Mouse (Mus musculus): ENCODE data around the gene Rcsd1. TPM values are rescaled to one million over a fixed set of nuclear protein-coding genes. Genes with fewer than 3 reads are reported as not detected.

Gene Rcsd1
- polyA plus RNA-seq, 1 experiment from 2014 or later = 12.8 TPM

- no peak overlapping the region for H3K27ac ChIP-seq (ENCODE audit: low read length)
- no peak overlapping the region for H3K9ac ChIP-seq (ENCODE audit: low read depth, low read length)
- H3K36me3 ChIP-seq (ENCODE audit: control insufficient read depth, insufficient read depth) = no peaks in the 10 kb centered on the region
- WGBS (ENCODE audit: insufficient replicate concordance) = 74% methylated on average over 5 of the region's 5 CpGs
- H3K27me3 ChIP-seq (ENCODE audit: control insufficient read depth, insufficient read depth, low read depth, low read length) = no peaks in the 10 kb centered on the region
- ATAC-seq (ENCODE audit: low read depth) = no peak
- no peak overlapping the region for H3K4me3 ChIP-seq (ENCODE audit: low read depth, low read length)
- no peak overlapping the region for H3K4me2 ChIP-seq (ENCODE audit: low read depth, low read length)
- no peaks in the 10 kb centered on the region for H3K9me3 ChIP-seq (replicated peaks; ENCODE audit: control insufficient read depth, low read length)
- H3K4me1 ChIP-seq (ENCODE audit: control insufficient read depth, low read depth, low read length) = no peaks in the 10 kb centered on the region
These were observed 43.8 kb downstream of the Rcsd1 start for GRCm38 (mm10) chr1:165665758-165666157.

GRCm38 (mm10) chr1:165663277-165663676 is 46.3 kb downstream of the Rcsd1 start:
- WGBS (ENCODE audit: insufficient replicate concordance) = 67% methylated on average over 16 of the region's 16 CpGs
- Histone ChIP-seq H3K4me2 (ENCODE audit: low read depth, low read length) (no peak overlapping the region), H3K27ac (ENCODE audit: low read length) (no peak overlapping the region), H3K9ac (ENCODE audit: low read depth, low read length) (no peak overlapping the region), H3K4me3 (ENCODE audit: low read depth, low read length) (no peak overlapping the region), H3K4me1 (ENCODE audit: control insufficient read depth, low read depth, low read length) (no peaks in the 10 kb centered on the region), H3K27me3 (ENCODE audit: control insufficient read depth, insufficient read depth, low read depth, low read length) (no peaks in the 10 kb centered on the region), H3K36me3 (ENCODE audit: control insufficient read depth, insufficient read depth) (no peaks in the 10 kb centered on the region), H3K9me3 (replicated peaks; ENCODE audit: control insufficient read depth, low read length) (no peaks in the 10 kb centered on the region)
- no peak for ATAC-seq (ENCODE audit: low read depth)

GRCm38 (mm10) chr1:165662426-165663192 is 46.9 kb downstream of the Rcsd1 start:
- H3K27ac ChIP-seq (ENCODE audit: low read length) = no peak overlapping the region
- no peaks in the 10 kb centered on the region for H3K27me3 ChIP-seq (ENCODE audit: control insufficient read depth, insufficient read depth, low read depth, low read length)
- no peak overlapping the region for H3K4me2 ChIP-seq (ENCODE audit: low read depth, low read length)
- H3K9me3 ChIP-seq (replicated peaks; ENCODE audit: control insufficient read depth, low read length) = no peaks in the 10 kb centered on the region
- WGBS (ENCODE audit: insufficient replicate concordance) = 65% methylated on average over 15 of the region's 15 CpGs
- H3K36me3 ChIP-seq (ENCODE audit: control insufficient read depth, insufficient read depth) = no peaks in the 10 kb centered on the region; the same call in 1 of the 2 replicates
- no peaks in the 10 kb centered on the region for H3K4me1 ChIP-seq (ENCODE audit: control insufficient read depth, low read depth, low read length)
- H3K9ac ChIP-seq (ENCODE audit: low read depth, low read length) = no peak overlapping the region
- ATAC-seq (ENCODE audit: low read depth) = no peak
- no peak overlapping the region for H3K4me3 ChIP-seq (ENCODE audit: low read depth, low read length)

- H3K4me1 ChIP-seq (ENCODE audit: control insufficient read depth, low read depth, low read length) = no peaks in the 10 kb centered on the region
- H3K9ac ChIP-seq (ENCODE audit: low read depth, low read length) = no peak overlapping the region
- no peak; the same call in 1 of the 2 replicates for ATAC-seq (ENCODE audit: low read depth)
- H3K4me3 ChIP-seq (ENCODE audit: low read depth, low read length) = no peak overlapping the region
- no peaks in the 10 kb centered on the region for H3K27me3 ChIP-seq (ENCODE audit: control insufficient read depth, insufficient read depth, low read depth, low read length)
- H3K9me3 ChIP-seq (replicated peaks; ENCODE audit: control insufficient read depth, low read length) = no peaks in the 10 kb centered on the region
- no peaks in the 10 kb centered on the region; the same call in 1 of the 2 replicates for H3K36me3 ChIP-seq (ENCODE audit: control insufficient read depth, insufficient read depth)
- no peak overlapping the region for H3K4me2 ChIP-seq (ENCODE audit: low read depth, low read length)
- H3K27ac ChIP-seq (ENCODE audit: low read length) = no peak overlapping the region
- WGBS (ENCODE audit: insufficient replicate concordance) = 69% methylated on average over 6 of the region's 6 CpGs
These were observed 47.8 kb downstream of the Rcsd1 start for GRCm38 (mm10) chr1:165661725-165662124.

- H3K9me3 ChIP-seq (replicated peaks; ENCODE audit: control insufficient read depth, low read length) = no peaks in the 10 kb centered on the region
- no peak overlapping the region for H3K4me3 ChIP-seq (ENCODE audit: low read depth, low read length)
- ATAC-seq (ENCODE audit: low read depth) = no peak
- H3K36me3 ChIP-seq (ENCODE audit: control insufficient read depth, insufficient read depth) = no peaks in the 10 kb centered on the region; the same call in 1 of the 2 replicates
- WGBS (ENCODE audit: insufficient replicate concordance) = 36% methylated on average over 3 of the region's 3 CpGs
- H3K4me1 ChIP-seq (ENCODE audit: control insufficient read depth, low read depth, low read length) = no peaks in the 10 kb centered on the region
- H3K9ac ChIP-seq (ENCODE audit: low read depth, low read length) = no peak overlapping the region
- no peak overlapping the region for H3K4me2 ChIP-seq (ENCODE audit: low read depth, low read length)
- H3K27ac ChIP-seq (ENCODE audit: low read length) = no peak overlapping the region
- H3K27me3 ChIP-seq (ENCODE audit: control insufficient read depth, insufficient read depth, low read depth, low read length) = no peaks in the 10 kb centered on the region
These were observed 48.4 kb downstream of the Rcsd1 start for GRCm38 (mm10) chr1:165661191-165661590.

- Histone ChIP-seq H3K36me3 (ENCODE audit: control insufficient read depth, insufficient read depth) (no peaks in the 10 kb centered on the region; the same call in 1 of the 2 replicates), H3K27me3 (ENCODE audit: control insufficient read depth, insufficient read depth, low read depth, low read length) (no peaks in the 10 kb centered on the region), H3K4me3 (ENCODE audit: low read depth, low read length) (no peak overlapping the region), H3K4me2 (ENCODE audit: low read depth, low read length) (no peak overlapping the region), H3K27ac (ENCODE audit: low read length) (no peak overlapping the region), H3K4me1 (ENCODE audit: control insufficient read depth, low read depth, low read length) (no peaks in the 10 kb centered on the region), H3K9ac (ENCODE audit: low read depth, low read length) (no peak overlapping the region), H3K9me3 (replicated peaks; ENCODE audit: control insufficient read depth, low read length) (no peaks in the 10 kb centered on the region)
- 35% methylated on average over 4 of the region's 4 CpGs for WGBS (ENCODE audit: insufficient replicate concordance)
- ATAC-seq (ENCODE audit: low read depth) = no peak
These were observed 48.8 kb downstream of the Rcsd1 start for GRCm38 (mm10) chr1:165660774-165661173.

- 28% methylated on average over 5 of the region's 5 CpGs for WGBS (ENCODE audit: insufficient replicate concordance)
- H3K36me3 ChIP-seq (ENCODE audit: control insufficient read depth, insufficient read depth) = no peaks in the 10 kb centered on the region; the same call in 1 of the 2 replicates
- no peaks in the 10 kb centered on the region for H3K4me1 ChIP-seq (ENCODE audit: control insufficient read depth, low read depth, low read length)
- peak; percentile 27; the same call in 1 of the 2 replicates for ATAC-seq (ENCODE audit: low read depth)
- H3K9me3 ChIP-seq (replicated peaks; ENCODE audit: control insufficient read depth, low read length) = no peaks in the 10 kb centered on the region
- H3K9ac ChIP-seq (ENCODE audit: low read depth, low read length) = no peak overlapping the region
- H3K4me2 ChIP-seq (ENCODE audit: low read depth, low read length) = no peak overlapping the region
- H3K27me3 ChIP-seq (ENCODE audit: control insufficient read depth, insufficient read depth, low read depth, low read length) = no peaks in the 10 kb centered on the region
- H3K27ac ChIP-seq (ENCODE audit: low read length) = no peak overlapping the region
- H3K4me3 ChIP-seq (ENCODE audit: low read depth, low read length) = no peak overlapping the region
These were observed 51.0 kb downstream of the Rcsd1 start for GRCm38 (mm10) chr1:165658602-165659001.

GRCm38 (mm10) chr1:165655482-165655881 is 54.1 kb downstream of the Rcsd1 start:
- no peak for ATAC-seq (ENCODE audit: low read depth)
- 69% methylated on average over 14 of the region's 14 CpGs for WGBS (ENCODE audit: insufficient replicate concordance)
- Histone ChIP-seq H3K4me1 (ENCODE audit: control insufficient read depth, low read depth, low read length) (peaks cover 4% of the 10 kb centered on the region), H3K4me3 (ENCODE audit: low read depth, low read length) (no peak overlapping the region), H3K27me3 (ENCODE audit: control insufficient read depth, insufficient read depth, low read depth, low read length) (no peaks in the 10 kb centered on the region), H3K4me2 (ENCODE audit: low read depth, low read length) (no peak overlapping the region), H3K9ac (ENCODE audit: low read depth, low read length) (no peak overlapping the region), H3K9me3 (replicated peaks; ENCODE audit: control insufficient read depth, low read length) (no peaks in the 10 kb centered on the region), H3K27ac (ENCODE audit: low read length) (no peak overlapping the region), H3K36me3 (ENCODE audit: control insufficient read depth, insufficient read depth) (no peaks in the 10 kb centered on the region; the same call in 1 of the 2 replicates)

- Histone ChIP-seq H3K27me3 (ENCODE audit: control insufficient read depth, insufficient read depth, low read depth, low read length) (no peaks in the 10 kb centered on the region), H3K9ac (ENCODE audit: low read depth, low read length) (no peak overlapping the region), H3K4me2 (ENCODE audit: low read depth, low read length) (no peak overlapping the region), H3K36me3 (ENCODE audit: control insufficient read depth, insufficient read depth) (no peaks in the 10 kb centered on the region; the same call in 1 of the 2 replicates), H3K9me3 (replicated peaks; ENCODE audit: control insufficient read depth, low read length) (no peaks in the 10 kb centered on the region), H3K4me1 (ENCODE audit: control insufficient read depth, low read depth, low read length) (peaks cover 4% of the 10 kb centered on the region), H3K4me3 (ENCODE audit: low read depth, low read length) (no peak overlapping the region), H3K27ac (ENCODE audit: low read length) (no peak overlapping the region)
- WGBS (ENCODE audit: insufficient replicate concordance) = 61% methylated on average over 6 of the region's 6 CpGs
- ATAC-seq (ENCODE audit: low read depth) = no peak
These were observed 54.5 kb downstream of the Rcsd1 start for GRCm38 (mm10) chr1:165655022-165655421.

All from liver, embryonic 16.5 days (tissue).